Mouse (Mus musculus) erythroid progenitor cell, adult 5-6 weeks (primary cell): ENCODE data around the gene Erbb4. TPM values are rescaled to one million over a fixed set of nuclear protein-coding genes. Genes with fewer than 3 reads are reported as not detected.

Experiments
- ATAC-seq: replicated peaks from 2 replicates; pipeline ENCODE4 v1.8.0; 2016; ENCODE audit warnings: moderate number of reproducible peaks, mild to moderate bottlenecking, moderate TSS enrichment, inconsistent platforms; ENCODE audit not compliant: poor library complexity, low FRiP score, severe bottlenecking
- total RNA-seq, 2 experiments: library from RNA; stranded (forward) in 1 of 2; stranded (reverse) in 1 of 2; fragments of 150-400 nt in 1 of 2; fragments of 186-747, 209-891 nt in 1 of 2; gene quantifications; 2 replicates each; pipeline versions ENCODE4 v1.2.3 to v1.2.4; 2015 to 2017; ENCODE audit warnings: low replicate concordance in 2 of 2

Erbb4 gene
- total RNA-seq, 2 experiments from 2014 or later = not detected

- ATAC-seq = no peak
Observed at GRCm38 (mm10) chr1:69046228-69046978, 61.5 kb downstream of the Erbb4 start.

GRCm38 (mm10) chr1:69027816-69028215 is 80.0 kb downstream of the Erbb4 start:
- no peak for ATAC-seq

- ATAC-seq = no peak
Observed at GRCm38 (mm10) chr1:69024858-69025257, 83.0 kb downstream of the Erbb4 start.

GRCm38 (mm10) chr1:69023157-69023925 is 84.5 kb downstream of the Erbb4 start:
- ATAC-seq = no peak

- no peak for ATAC-seq
Observed at GRCm38 (mm10) chr1:69009800-69010505, 97.9 kb downstream of the Erbb4 start.

GRCm38 (mm10) chr1:69001371-69001770 is 106.5 kb downstream of the Erbb4 start:
- no peak for ATAC-seq

- no peak for ATAC-seq
Observed at GRCm38 (mm10) chr1:68979251-68979650, 128.6 kb downstream of the Erbb4 start.

- no peak for ATAC-seq
Observed at GRCm38 (mm10) chr1:68978571-68978970, 129.3 kb downstream of the Erbb4 start.

- ATAC-seq = no peak
Observed at GRCm38 (mm10) chr1:68973355-68974127, 134.3 kb downstream of the Erbb4 start.

GRCm38 (mm10) chr1:68964127-68964526 is 143.7 kb downstream of the Erbb4 start:
- no peak for ATAC-seq

- ATAC-seq = no peak
Observed at GRCm38 (mm10) chr1:68961365-68962116, 146.3 kb downstream of the Erbb4 start.

GRCm38 (mm10) chr1:68956766-68957533 is 150.9 kb downstream of the Erbb4 start:
- no peak for ATAC-seq

GRCm38 (mm10) chr1:68955482-68955881 is 152.4 kb downstream of the Erbb4 start:
- ATAC-seq = no peak

GRCm38 (mm10) chr1:68943141-68943540 is 164.7 kb downstream of the Erbb4 start:
- ATAC-seq = no peak

GRCm38 (mm10) chr1:68934804-68935203 is 173.1 kb downstream of the Erbb4 start:
- ATAC-seq = no peak

GRCm38 (mm10) chr1:68933330-68934065 is 174.4 kb downstream of the Erbb4 start:
- ATAC-seq = no peak

GRCm38 (mm10) chr1:68917828-68918227 is 190.0 kb downstream of the Erbb4 start:
- ATAC-seq = no peak

GRCm38 (mm10) chr1:68892041-68892440 is 215.8 kb downstream of the Erbb4 start:
- no peak for ATAC-seq
